Mouse (Mus musculus) gastrocnemius, postnatal 10 days (tissue): ENCODE measurements around the gene Aurkaip1. TPM values are rescaled to one million over a fixed set of nuclear protein-coding genes. Genes with fewer than 3 reads are reported as not detected.

ENCODE experiments used
- DNase-seq: peaks from one replicate; pipeline ENCODE4 v3.0.0; 2021; ENCODE audit warnings: mixed read lengths
- total RNA-seq, 2 experiments: library from RNA; stranded (reverse); gene quantifications; 2 replicates each; pipeline ENCODE4 v1.2.3; 2021

The Aurkaip1 gene
- total RNA-seq, 2 experiments from 2014 or later, result 85.0 to 93.2 TPM

DNA sequence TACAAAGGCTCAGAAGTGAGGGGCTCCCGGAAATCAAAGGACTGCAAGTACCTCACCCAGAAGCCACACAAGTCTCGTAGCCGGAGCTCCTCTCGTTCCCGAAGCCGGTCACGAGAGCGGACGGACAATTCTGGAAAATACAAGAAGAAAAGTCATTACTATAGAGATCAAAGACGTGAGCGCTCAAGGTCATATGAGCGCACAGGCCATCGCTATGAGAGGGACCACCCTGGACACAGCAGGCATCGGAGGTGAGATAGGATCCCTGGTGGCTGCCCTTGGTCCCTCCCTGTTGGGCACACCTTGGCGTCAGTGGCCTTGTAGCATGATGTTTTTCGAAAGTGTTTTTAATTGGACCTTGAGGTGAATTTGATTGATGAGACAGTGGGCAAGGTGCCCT, 7.6 kb upstream of the Aurkaip1 start:
- no peak for DNase-seq

DNA sequence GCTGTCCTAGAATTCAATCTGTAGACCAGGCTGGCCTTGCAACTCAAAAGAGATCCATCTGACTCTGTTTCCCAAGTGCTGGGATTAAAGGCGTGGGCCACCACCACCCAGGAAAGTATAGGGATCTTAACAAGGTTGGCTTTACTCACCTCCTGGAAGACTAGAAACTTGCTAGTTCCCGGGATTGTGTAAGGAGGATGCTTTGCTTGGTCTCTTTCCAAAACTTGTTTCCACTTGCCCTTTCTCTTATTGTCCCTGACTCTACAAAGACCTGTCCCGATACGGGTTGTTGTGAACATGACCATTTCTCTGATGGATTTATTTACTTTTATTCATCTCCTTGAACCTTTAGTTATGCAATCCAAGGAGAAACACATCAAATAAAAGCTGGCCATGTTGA, 1.2 kb upstream of the Aurkaip1 start:
- DNase-seq, result no peak

DNA sequence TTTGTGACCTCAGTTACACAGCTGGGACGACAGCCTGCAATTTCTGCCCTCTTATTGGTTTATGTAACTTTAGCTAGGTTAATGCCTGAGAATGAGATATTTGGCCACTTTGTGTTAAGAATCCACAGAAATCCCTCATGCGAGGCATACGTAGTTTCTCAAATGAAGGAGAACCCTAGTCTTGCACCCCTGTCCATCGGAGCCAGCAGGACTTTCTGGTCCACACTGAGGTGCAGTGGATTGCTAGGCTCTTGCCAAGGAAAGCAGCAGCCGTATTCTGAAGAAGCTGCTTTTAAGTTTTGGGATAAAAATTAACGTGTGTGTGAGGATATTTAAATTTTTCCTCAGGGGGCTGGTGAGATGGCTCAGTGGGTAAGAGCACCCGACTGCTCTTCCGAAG, 476 bp upstream of the Aurkaip1 start:
- no peak for DNase-seq

DNA sequence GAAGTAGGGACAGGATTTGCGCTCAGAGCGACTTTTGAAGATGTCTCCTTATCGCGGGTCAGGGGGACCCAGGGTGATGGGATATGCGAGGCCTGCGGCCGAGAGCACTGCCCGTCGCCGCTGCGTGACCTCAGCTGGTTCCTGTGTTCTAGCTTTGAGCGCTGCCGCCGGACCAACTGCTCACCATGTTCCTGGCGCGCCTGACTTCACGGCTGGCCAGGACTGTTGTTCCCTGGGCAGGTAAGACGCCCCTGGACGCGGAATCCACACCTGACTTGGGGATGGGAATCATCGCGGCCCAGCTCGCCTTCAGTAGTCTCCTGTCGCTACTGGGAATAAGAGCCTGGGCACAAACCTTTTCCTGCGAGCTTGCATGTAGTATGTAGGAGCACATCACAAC, 759 bp downstream of the Aurkaip1 start:
- DNase-seq, result no peak

DNA sequence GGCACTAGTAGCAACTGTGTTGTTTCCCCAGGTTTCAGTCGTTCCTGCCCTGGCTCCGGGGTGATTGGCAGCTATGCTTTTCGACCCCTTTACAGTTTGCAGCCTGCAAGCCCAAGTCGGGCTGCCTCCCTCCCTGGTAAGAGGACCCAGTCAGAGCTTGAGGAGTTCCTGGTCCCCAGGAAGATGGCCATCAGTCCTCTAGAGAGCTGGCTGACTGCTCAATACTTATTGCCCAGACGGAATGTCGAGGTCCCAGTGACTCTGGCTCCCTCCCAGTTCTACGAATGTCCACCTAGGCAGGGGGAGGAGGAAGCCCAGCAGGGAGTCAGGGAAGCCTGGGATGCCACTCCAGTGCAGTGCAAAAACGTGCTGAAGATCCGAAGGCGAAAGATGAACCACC, 1.2 kb downstream of the Aurkaip1 start:
- DNase-seq, result no peak

DNA sequence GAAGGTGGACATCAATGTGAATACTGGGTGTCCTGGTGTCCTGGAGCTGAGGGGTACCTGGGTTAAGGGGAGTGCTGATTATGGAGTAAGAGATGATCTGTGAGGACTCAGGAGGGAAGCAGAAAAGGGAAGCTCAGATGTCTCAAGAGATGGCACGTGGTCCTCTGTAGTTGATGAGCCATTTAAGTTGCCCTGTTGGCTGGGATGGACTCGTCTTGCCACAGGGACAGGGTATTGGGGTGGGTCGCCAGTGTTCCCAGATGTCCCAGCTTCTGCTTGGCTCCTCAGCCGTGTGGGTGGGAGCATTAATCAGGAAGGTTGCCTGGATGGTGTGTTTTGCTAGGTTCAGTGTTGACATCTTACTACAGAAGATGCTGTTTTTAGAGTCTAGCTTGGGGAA, 2.2 kb downstream of the Aurkaip1 start:
- no peak for DNase-seq

DNA sequence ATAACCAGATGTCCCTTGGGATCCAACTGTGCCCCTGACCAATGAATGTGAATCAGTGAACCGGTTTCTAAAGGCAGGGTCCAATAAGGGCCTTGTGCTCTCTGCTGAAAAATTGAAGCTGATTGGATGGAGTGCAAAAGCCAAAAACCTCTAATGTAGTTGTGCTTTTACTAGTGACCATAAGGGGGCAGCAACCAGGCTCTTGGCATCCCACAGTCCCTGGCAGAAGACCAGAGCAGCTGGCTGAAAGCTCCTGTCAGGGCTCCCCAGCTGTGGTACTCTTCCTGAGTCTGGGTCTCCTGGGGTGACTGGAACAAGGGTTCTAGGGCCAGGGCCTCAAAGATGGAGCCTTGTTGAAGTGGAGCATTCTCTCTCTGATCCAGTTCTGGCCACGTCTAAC, 2.8 kb downstream of the Aurkaip1 start:
- peak; percentile 92 for DNase-seq

DNA sequence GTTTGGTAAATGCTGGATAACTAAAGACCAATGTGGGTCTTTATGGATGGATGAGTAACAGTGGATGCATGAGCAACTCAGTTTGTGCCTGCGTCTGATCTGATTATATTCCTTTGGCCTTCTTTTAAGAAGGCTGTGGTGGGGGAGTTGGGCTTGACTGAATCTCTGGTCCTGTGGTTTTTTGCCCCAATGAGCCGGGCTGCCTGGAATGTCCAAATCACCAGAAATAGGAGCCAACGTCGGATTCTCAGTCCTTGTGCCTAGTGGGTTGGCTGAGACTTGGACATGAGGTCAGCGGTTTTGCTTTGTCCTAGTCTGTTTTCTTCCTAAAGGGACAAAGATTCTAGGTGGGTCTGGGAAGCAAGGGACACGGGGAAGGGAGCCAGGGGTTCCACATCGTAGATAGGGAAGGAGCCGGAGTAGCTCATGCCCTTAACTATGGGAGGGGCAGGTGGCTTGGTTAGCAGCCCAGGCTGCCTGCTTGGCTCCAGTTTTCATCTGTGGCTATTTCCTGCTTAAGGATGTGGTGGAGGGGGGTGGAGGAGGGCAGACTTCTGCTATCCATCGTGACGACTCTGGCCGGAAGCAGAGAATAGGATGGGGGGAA, 6.4 kb downstream of the Aurkaip1 start:
- peak; percentile 49 for DNase-seq

DNA sequence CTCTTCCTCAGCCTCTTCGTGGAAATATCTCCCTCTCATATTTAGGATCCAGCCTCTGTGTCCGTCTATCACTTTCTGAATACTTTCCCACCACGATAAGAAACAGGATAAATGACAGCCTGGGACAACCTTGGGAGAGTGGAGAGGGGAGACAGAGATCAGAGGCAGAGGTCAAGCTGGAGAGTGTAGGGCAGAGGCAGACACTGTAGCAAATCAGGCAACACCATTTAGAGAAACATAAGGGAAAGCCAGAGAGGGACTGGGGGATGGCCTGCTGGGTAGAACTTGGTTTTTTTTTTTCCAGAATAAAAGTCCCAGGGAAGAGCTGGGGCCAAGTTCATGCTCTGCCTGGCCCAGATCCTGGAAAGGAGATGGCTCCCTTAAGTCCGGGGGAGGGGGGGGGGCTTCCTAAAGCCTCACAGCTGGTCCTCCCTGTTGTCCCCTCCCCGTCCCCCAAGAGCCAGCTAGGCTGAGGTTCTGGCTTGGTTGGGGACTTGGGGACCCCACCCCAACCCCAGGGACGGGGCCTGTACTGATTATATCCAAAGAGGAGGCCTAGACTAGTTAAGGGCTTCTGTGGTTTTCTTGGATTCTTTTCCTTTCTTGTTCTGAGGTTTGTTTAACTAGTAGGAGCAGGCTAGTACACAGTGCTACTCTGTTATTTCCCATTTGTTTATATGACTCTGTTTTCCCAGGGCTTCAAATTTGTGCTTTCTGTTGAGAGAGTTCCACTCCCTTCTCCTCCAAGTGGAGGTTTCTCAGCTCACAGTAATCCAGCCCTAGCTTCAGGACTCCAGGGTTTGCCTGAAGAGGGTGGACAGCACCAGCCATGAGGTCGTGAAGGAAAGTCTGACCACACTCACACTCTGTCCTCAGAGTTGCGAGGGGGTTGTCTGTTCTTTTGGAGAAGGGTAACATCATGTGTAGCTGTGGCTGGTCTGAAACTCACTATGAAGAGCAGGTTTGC, 7.4 kb downstream of the Aurkaip1 start:
- peak; percentile 46 for DNase-seq

DNA sequence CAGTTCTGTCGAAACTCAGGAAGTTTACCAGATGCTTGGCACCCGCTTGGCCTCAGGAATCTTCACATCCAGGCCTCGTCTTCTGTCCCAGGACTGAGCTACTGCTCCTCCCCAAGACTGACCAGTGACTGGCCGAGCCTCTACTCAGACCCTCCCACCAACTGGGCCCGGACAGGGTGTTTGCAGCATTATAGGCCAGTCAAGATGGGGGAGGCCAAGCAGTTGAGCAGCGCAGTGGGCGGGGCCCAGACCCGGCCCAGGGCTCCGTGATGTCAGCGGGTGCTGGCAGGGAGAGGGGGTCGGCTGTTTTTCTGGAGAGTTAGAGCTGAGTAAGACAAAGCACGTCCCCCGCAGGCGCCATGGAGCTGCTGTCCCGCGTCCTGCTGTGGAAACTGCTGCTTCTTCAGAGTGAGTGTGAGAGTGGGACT, 8.4 kb downstream of the Aurkaip1 start, which contains the start of gene Mxra8:
Gene Mxra8 (plus strand): TSS at position 198 of the 428 bp plus-strand sequence.
- DNase-seq, result peak; percentile 89

DNA sequence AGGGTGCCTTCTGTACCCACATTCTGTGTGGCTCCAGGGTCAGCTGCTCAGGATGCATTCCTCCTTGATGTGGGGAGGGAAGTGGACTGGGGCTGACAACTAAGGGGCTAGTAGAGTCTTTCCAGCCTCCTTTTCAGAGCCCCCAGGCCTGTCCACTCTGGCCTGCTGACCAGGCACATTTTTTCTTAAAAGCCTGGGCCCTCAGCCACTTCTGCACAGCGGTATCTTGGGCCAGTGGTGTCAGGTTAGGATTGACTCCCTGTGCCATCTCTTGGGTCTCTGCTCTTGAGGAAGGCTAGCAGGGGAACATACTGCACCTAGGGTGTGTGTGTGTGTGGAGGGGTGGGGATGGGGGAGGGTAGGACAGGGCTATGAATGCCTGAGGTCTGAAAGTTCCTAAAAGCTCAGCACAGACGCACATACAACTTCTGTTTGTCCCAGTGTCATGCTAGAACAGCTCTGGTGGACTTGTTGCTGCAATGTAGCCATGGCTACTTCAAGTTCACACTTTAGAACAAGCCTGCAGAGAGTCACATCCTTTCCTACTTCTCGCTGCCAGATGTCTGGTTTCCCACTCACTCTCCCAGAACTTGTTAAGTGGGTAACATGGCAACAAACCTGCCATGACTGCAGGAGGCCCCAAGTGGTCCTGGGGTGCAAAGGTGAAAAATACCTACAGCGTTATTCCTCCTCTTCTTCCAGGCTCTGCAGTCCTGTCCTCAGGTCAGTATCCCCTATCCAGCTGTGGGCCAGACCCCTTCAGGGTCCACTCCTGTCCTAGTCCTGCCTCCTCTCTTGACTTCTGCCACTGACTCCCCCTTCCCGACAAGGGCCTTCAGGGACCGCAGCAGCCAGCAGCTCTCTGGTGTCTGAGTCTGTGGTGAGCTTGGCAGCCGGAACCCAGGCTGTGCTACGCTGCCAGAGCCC, 9.3 kb downstream of the Aurkaip1 start:
- peak; percentile 41 for DNase-seq

DNA sequence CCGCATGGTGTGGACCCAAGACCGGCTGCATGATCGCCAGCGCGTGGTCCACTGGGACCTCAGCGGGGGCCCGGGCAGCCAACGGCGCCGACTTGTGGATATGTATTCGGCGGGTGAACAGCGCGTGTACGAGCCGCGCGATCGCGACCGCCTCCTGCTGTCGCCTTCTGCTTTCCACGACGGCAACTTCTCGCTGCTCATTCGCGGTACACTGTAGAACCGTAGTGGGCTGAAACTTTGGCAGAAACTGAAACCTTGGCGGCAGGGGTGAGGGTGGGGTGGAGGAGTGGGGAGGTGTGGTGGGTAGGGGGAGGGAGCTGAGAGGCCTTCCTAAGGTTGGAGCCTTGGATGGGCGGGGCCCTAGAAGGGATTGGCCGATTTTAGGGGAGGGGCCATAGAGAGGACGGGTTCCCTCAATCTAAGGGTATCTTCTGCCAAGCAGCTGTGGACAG, 10.0 kb downstream of the Aurkaip1 start:
- peak; percentile 69 for DNase-seq

DNA sequence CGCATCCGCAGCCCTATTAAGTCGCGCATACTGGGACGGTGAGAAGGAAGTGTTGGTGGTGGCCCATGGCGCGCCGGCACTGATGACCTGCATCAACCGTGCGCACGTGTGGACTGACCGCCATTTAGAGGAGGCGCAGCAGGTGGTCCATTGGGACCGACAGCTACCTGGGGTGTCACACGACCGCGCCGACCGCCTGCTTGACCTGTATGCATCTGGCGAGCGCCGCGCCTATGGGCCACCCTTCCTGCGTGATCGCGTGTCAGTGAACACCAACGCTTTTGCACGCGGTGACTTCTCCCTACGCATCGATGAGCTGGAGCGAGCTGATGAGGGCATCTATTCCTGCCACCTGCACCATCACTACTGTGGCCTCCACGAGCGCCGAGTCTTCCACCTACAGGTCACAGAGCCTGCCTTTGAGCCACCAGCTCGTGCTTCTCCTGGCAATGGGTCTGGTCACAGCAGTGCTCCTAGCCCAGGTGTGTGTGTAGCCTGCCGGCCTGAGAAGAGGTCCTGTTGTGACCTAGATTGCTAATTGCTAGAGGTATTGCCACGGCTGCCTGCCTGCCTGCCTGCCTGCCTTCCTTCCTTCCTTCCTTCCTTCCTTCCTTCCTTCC, 10.7 kb downstream of the Aurkaip1 start:
- DNase-seq, result no peak

DNA sequence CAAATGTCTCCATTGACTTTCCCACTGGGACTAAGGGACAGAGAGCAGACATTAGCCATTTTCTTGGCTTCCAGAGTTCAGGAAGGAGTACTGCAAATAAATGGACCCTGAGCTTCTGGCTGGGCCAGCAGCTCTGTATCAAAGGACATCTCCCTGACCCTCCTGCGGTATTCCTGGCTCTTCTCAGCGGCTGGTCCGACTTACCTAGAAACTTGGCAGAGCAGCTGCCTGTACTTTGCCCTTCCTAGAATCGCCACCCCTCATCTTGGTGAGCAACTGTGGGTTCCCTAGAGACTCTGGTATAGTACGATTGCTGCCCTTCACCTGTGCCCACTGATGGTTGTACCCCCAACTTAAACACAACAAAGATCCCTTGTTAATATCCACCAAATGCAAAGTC, 12.2 kb downstream of the Aurkaip1 start:
- DNase-seq, result no peak

DNA sequence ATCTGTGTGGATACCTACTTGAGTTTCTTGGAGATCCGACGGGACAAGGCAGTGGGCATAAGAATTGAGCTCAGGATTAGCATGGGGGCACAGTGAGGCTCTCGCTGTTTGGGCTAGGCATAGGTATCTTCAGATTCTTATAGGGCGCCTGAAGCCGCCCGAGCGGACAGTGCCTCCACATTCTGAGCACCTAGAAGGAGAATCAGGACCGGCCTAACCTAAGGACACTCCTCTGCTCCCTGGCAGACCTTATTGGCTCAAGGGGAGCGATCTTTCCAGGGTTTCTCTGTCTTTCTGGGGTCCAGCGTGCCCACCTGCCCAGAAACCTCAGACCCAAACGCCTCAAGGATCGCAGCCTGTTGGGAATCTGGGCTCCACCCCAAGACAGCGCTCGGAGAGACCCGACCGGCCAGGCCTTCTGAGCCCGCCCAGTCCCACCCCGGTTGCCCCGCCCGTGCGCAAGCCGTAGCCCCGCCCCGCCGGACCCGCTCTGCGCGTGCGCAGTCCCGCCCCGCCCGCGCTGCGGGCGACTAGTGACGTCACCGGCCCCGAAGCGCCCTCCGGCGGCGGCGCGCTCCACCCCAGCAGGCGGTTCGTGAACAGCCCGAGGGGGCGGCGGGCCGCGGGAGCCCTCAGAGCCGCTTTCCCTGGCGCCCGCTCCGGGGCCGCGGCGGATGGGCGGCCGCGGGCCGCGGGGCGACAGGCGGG, 16.0 kb downstream of the Aurkaip1 start, which contains the start of gene Dvl1:
Gene Dvl1 (plus strand): TSS at position 532 of the 708 bp plus-strand sequence.
- peak; percentile 99 for DNase-seq

DNA sequence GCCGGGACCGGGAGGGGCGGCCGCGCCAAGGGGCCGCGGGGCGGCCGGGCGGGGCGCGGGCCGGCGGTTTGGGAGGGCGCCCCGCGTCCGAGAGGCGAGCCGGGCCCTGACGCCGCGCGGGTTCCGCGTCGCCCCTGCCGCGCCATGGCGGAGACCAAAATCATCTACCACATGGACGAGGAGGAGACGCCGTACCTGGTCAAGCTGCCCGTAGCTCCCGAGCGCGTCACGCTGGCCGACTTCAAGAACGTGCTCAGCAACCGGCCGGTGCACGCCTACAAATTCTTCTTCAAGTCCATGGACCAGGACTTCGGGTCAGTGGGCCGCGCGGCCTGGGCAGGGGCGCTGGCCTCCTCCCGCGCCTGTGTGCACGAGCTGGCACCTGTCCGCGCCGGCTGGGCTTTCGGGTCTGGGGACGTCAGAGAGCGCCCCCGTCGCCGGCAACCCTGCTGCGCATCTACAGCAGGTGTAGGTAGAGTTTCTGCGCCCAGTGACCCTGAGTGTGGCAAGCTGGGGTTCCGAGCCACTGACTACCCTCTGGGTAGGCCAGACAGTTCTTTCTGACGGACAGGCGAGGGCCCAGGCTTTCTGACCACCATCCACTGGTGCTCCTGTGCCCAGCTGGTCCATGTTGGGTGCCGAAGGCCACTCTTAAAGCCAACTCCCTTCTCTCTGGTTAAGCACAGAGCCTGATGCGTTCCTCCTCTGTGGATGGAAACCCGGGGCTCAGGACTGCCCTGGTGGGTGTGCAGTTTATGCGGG, 16.7 kb downstream of the Aurkaip1 start:
- DNase-seq, result peak; percentile 56

DNA sequence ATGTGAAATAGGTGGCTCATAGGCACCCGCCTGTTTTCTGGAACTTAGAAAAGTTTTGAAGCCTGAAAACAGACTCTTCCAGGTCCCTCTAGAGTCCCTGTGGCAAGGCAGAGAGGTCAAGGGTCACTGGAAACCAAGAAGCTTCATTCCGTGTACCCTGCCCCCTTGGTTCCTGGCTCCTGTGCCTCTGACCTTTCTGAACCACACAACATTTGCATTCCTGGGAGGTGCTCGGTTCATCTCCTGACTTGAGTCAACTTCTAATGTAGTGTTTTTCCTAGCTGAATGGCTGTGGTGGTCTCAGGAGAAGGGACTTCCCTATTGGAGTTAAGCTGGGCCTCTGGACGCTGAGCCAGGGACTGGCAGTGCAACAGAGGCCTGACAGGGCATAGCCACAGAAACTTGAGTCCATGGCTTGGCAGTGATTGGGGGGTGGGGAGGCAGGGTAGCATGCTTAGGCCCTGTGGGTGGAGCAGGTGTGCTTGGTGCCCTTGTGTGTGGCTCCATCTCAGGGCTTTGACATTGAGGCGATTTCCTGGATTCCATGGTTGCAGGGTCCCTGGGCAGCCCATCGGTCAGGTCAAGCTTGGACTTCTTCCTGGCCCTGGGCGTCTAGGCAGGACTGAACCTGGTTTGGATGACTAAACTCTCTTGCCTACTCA, 17.5 kb downstream of the Aurkaip1 start:
- peak; percentile 53 for DNase-seq

DNA sequence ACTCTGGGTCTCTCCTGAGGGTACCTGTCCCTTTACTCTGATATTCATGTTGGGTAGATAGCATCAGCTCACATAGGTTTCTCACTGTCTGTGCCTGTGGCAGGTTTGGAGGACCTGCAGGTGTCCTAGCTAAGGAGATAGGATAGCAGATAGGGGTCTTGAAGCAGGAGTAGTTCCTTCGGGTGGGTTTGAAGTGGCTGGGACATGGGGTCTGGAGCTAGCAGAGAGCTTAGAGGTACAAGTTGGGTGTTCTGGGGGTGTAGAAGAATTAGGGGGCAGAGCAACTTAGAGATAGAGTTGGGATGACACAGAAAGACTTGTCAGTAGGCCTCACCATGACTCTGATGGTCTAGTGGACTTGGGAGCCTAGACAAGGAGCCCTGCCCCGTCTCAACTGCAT, 18.3 kb downstream of the Aurkaip1 start:
- no peak for DNase-seq

DNA sequence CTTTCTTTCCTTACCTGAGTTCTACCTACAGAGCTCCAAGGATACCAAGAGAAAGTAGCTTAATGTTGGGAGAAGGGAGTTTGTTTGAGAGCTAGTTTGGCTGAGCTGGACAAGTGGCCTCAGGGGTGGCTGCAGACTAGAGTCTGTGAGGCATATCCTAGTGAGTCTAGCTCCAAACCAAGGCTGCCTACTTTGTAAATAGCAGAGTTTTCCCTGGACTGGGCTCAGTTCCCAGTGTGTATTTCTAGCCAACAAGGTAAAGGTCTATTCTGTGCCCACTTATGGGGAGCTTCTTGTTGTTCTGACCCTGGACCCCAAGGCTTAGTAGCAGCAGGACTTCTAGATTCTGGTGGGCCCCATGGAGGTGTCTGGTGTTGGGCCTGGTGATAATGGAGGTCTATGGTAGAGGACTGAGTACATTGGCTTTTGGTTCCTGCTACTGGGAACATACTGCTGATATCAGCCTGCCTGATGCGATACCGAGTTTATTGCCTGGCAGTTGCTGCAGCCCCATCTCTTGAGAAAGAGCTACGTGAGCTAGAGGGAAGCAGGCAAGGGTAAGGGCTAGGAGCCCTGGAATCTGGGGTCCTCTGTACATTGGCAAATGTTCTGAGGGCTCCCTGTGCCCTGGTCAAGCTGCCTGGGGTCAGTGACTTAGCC, 18.9 kb downstream of the Aurkaip1 start:
- DNase-seq, result no peak
